Mouse (Mus musculus) limb, embryonic 12.5 days (tissue): ENCODE data around the gene Ctbs. TPM values are rescaled to one million over a fixed set of nuclear protein-coding genes. Genes with fewer than 3 reads are reported as not detected.

Experiments used
- ATAC-seq: fragments of 200-750 bp; cut with Nextera tagmentation; 2 replicates; pipeline ENCODE4 v1.8.0; 2017; ENCODE audit warnings: low read depth, moderate TSS enrichment; ENCODE audit not compliant: insufficient number of reproducible peaks, insufficient read depth, low FRiP score, low TSS enrichment
- H3K27ac ChIP-seq: fragments of 300-500 bp; sonication (generic); 2 replicates; pipeline ENCODE4 v1.5.1; 2016; ENCODE audit warnings: mild to moderate bottlenecking, moderate library complexity
- H3K27me3 ChIP-seq: fragments of 300-500 bp; sonication (generic); 2 replicates; pipeline ENCODE4 v1.6.1; 2016; ENCODE audit warnings: mild to moderate bottlenecking, moderate library complexity
- H3K36me3 ChIP-seq: fragments of 300-500 bp; sonication (generic); 2 replicates; pipeline ENCODE4 v1.6.1; 2016; ENCODE audit warnings: mild to moderate bottlenecking, moderate library complexity
- H3K4me1 ChIP-seq: fragments of 300-500 bp; sonication (generic); replicated peaks from 2 replicates; pipeline ENCODE4 v1.6.1; 2016
- H3K4me2 ChIP-seq: fragments of 300-500 bp; sonication (generic); 2 replicates; pipeline ENCODE4 v1.6.1; 2016; ENCODE audit warnings: mild to moderate bottlenecking, moderate library complexity
- H3K4me3 ChIP-seq: fragments of 300-500 bp; sonication (generic); replicated peaks from 2 replicates; pipeline ENCODE4 v1.5.1; 2016; ENCODE audit warnings: mild to moderate bottlenecking
- H3K9ac ChIP-seq: fragments of 300-500 bp; sonication (generic); replicated peaks from 2 replicates; pipeline ENCODE4 v1.6.1; 2016; ENCODE audit warnings: mild to moderate bottlenecking, moderate library complexity
- H3K9me3 ChIP-seq: fragments of 300-500 bp; sonication (generic); 2 replicates; pipeline ENCODE4 v1.6.1; 2016; ENCODE audit warnings: mild to moderate bottlenecking, moderate library complexity
- WGBS: fragments of 180-500 bp; shearing (Covaris S2); methylation state at CpG from one replicate; pipeline ENCODE4 v1.1.7; 2016; 5-methylcytosine and 5-hydroxymethylcytosine counted together
- polyA plus RNA-seq: library from polyadenylated mRNA; unstranded; fragments of >200 nt; fragmentation: Nextera tagmentation; extraction: Ambion mirVana; gene quantifications from 2 replicates; pipeline ENCODE4 v1.2.1, GENCODE M21; 2016

The Ctbs gene
- polyA plus RNA-seq, 1 experiment from 2014 or later: 6.4 TPM

- Histone ChIP-seq H3K27ac (no peak overlapping the region), H3K4me3 (no peak overlapping the region), H3K27me3 (no peaks in the 10 kb centered on the region), H3K36me3 (peaks cover 5% of the 10 kb centered on the region), H3K9me3 (0 out of 2 replicates have a peak, but pooled peaks cover 4% of the 10 kb centered on the region), H3K4me1 (0 out of 2 replicates have a peak, but pooled peaks cover 14% of the 10 kb centered on the region), H3K9ac (no peak overlapping the region), H3K4me2 (no peak overlapping the region)
- no peak for ATAC-seq
- WGBS: 85% methylated on average over 10 of the region's 10 CpGs
These were observed 1.2 kb upstream of the Ctbs start for GRCm38 (mm10) chr3:146448372-146448771.

- Histone ChIP-seq H3K27ac (no peak overlapping the region), H3K4me1 (0 out of 2 replicates have a peak, but pooled peaks cover 14% of the 10 kb centered on the region), H3K9ac (no peak overlapping the region), H3K27me3 (no peaks in the 10 kb centered on the region), H3K36me3 (peaks cover 5% of the 10 kb centered on the region), H3K9me3 (0 out of 2 replicates have a peak, but pooled peaks cover 4% of the 10 kb centered on the region), H3K4me3 (no peak overlapping the region), H3K4me2 (no peak overlapping the region)
- WGBS: 72% methylated on average over 6 of the region's 6 CpGs
- ATAC-seq: no peak
These were observed 626 bp upstream of the Ctbs start for GRCm38 (mm10) chr3:146448969-146449368.

- H3K4me1 ChIP-seq: 0 out of 2 replicates have a peak, but pooled peaks cover 14% of the 10 kb centered on the region
- no peaks in the 10 kb centered on the region for H3K27me3 ChIP-seq
- peak overlapping the region; percentile 79 for H3K27ac ChIP-seq
- H3K36me3 ChIP-seq: peaks cover 5% of the 10 kb centered on the region
- peak overlapping the region; percentile 53 for H3K4me3 ChIP-seq
- 0 out of 2 replicates have a peak, but pooled peaks cover 4% of the 10 kb centered on the region for H3K9me3 ChIP-seq
- WGBS: under 1% methylated on average over 29 of the region's 29 CpGs
- peak overlapping the region; percentile 65 for H3K9ac ChIP-seq
- peak overlapping the region; percentile 65 for H3K4me2 ChIP-seq
- ATAC-seq: peak; percentile 97
These were observed 811 bp downstream of the Ctbs start for GRCm38 (mm10) chr3:146450371-146450841.

- no peak overlapping the region for H3K27ac ChIP-seq
- H3K4me2 ChIP-seq: peak overlapping the region; percentile 65; the same call in 1 of the 2 replicates
- no peak for ATAC-seq
- no peak overlapping the region for H3K9ac ChIP-seq
- H3K4me1 ChIP-seq: 0 out of 2 replicates have a peak, but pooled peaks cover 14% of the 10 kb centered on the region
- 94% methylated on average over 5 of the region's 5 CpGs for WGBS
- no peak overlapping the region for H3K4me3 ChIP-seq
- H3K27me3 ChIP-seq: no peaks in the 10 kb centered on the region
- H3K36me3 ChIP-seq: no peaks in the 10 kb centered on the region
- no peaks in the 10 kb centered on the region for H3K9me3 ChIP-seq
These were observed 1.8 kb downstream of the Ctbs start for GRCm38 (mm10) chr3:146451375-146451774.

GRCm38 (mm10) chr3:146462939-146463338, 13.3 kb downstream of the Ctbs start:
- no peaks in the 10 kb centered on the region for H3K9me3 ChIP-seq
- H3K4me3 ChIP-seq: no peak overlapping the region
- H3K4me1 ChIP-seq: no peaks in the 10 kb centered on the region
- H3K9ac ChIP-seq: no peak overlapping the region
- no peak overlapping the region for H3K4me2 ChIP-seq
- H3K27ac ChIP-seq: no peak overlapping the region
- H3K36me3 ChIP-seq: 0 out of 2 replicates have a peak, but pooled peaks cover 2% of the 10 kb centered on the region
- H3K27me3 ChIP-seq: no peaks in the 10 kb centered on the region
- 64% methylated on average over 2 of the region's 2 CpGs for WGBS
- no peak for ATAC-seq

- no peak for ATAC-seq
- Histone ChIP-seq H3K36me3 (no peaks in the 10 kb centered on the region), H3K4me3 (no peak overlapping the region), H3K27ac (no peak overlapping the region), H3K4me1 (no peaks in the 10 kb centered on the region), H3K4me2 (no peak overlapping the region), H3K27me3 (no peaks in the 10 kb centered on the region), H3K9ac (no peak overlapping the region), H3K9me3 (no peaks in the 10 kb centered on the region)
- WGBS: 78% methylated on average over 2 of the region's 2 CpGs
These were observed 19.6 kb downstream of the Ctbs start for GRCm38 (mm10) chr3:146469226-146469625.

- no peak overlapping the region for H3K9ac ChIP-seq
- H3K4me2 ChIP-seq: no peak overlapping the region
- 86% methylated on average over 4 of the region's 4 CpGs for WGBS
- no peaks in the 10 kb centered on the region for H3K9me3 ChIP-seq
- no peaks in the 10 kb centered on the region for H3K36me3 ChIP-seq
- H3K4me1 ChIP-seq: no peaks in the 10 kb centered on the region
- no peak overlapping the region for H3K27ac ChIP-seq
- H3K4me3 ChIP-seq: no peak overlapping the region
- ATAC-seq: no peak
- H3K27me3 ChIP-seq: no peaks in the 10 kb centered on the region
These were observed 23.1 kb downstream of the Ctbs start for GRCm38 (mm10) chr3:146472657-146473056.

GRCm38 (mm10) chr3:146473741-146474140, 24.1 kb downstream of the Ctbs start:
- H3K27ac ChIP-seq: no peak overlapping the region
- H3K36me3 ChIP-seq: no peaks in the 10 kb centered on the region
- no peaks in the 10 kb centered on the region for H3K27me3 ChIP-seq
- H3K4me1 ChIP-seq: no peaks in the 10 kb centered on the region
- H3K4me2 ChIP-seq: no peak overlapping the region
- no peak for ATAC-seq
- no peaks in the 10 kb centered on the region for H3K9me3 ChIP-seq
- H3K4me3 ChIP-seq: no peak overlapping the region
- H3K9ac ChIP-seq: no peak overlapping the region

GRCm38 (mm10) chr3:146474428-146474827, 24.8 kb downstream of the Ctbs start:
- Histone ChIP-seq H3K27ac (no peak overlapping the region), H3K9me3 (no peaks in the 10 kb centered on the region), H3K4me3 (no peak overlapping the region), H3K4me2 (no peak overlapping the region), H3K4me1 (no peaks in the 10 kb centered on the region), H3K9ac (no peak overlapping the region), H3K36me3 (no peaks in the 10 kb centered on the region), H3K27me3 (no peaks in the 10 kb centered on the region)
- WGBS: 89% methylated on average over 3 of the region's 3 CpGs
- ATAC-seq: no peak

GRCm38 (mm10) chr3:146482044-146482443, 32.4 kb downstream of the Ctbs start:
- Histone ChIP-seq H3K4me3 (no peak overlapping the region), H3K9me3 (no peaks in the 10 kb centered on the region), H3K36me3 (no peaks in the 10 kb centered on the region), H3K27ac (no peak overlapping the region), H3K4me1 (no peaks in the 10 kb centered on the region), H3K9ac (no peak overlapping the region), H3K4me2 (no peak overlapping the region), H3K27me3 (no peaks in the 10 kb centered on the region)
- WGBS: 83% methylated on average over 2 of the region's 2 CpGs
- ATAC-seq: no peak

- H3K4me2 ChIP-seq: no peak overlapping the region
- no peak overlapping the region for H3K9ac ChIP-seq
- H3K9me3 ChIP-seq: no peaks in the 10 kb centered on the region
- ATAC-seq: no peak
- no peaks in the 10 kb centered on the region for H3K4me1 ChIP-seq
- H3K36me3 ChIP-seq: no peaks in the 10 kb centered on the region
- no peaks in the 10 kb centered on the region for H3K27me3 ChIP-seq
- no peak overlapping the region for H3K4me3 ChIP-seq
- 82% methylated on average over 4 of the region's 4 CpGs for WGBS
- no peak overlapping the region for H3K27ac ChIP-seq
These were observed 36.9 kb downstream of the Ctbs start for GRCm38 (mm10) chr3:146486464-146486863.

- no peaks in the 10 kb centered on the region for H3K27me3 ChIP-seq
- 86% methylated on average over 8 of the region's 8 CpGs for WGBS
- no peak overlapping the region for H3K4me2 ChIP-seq
- H3K36me3 ChIP-seq: no peaks in the 10 kb centered on the region
- H3K4me3 ChIP-seq: no peak overlapping the region
- no peaks in the 10 kb centered on the region for H3K9me3 ChIP-seq
- H3K9ac ChIP-seq: no peak overlapping the region
- H3K4me1 ChIP-seq: no peaks in the 10 kb centered on the region
- ATAC-seq: no peak
- H3K27ac ChIP-seq: no peak overlapping the region
These were observed 45.3 kb downstream of the Ctbs start for GRCm38 (mm10) chr3:146494941-146495340.
